Mouse (Mus musculus) kidney, embryonic 16.5 days (tissue): ENCODE measurements around the gene Sipa1l3. TPM values are rescaled to one million over a fixed set of nuclear protein-coding genes. Genes with fewer than 3 reads are reported as not detected.

Source experiments
- ATAC-seq: fragments of 200-750 bp; cut with Nextera tagmentation; 2 replicates; pipeline ENCODE4 v1.8.0; 2017; ENCODE audit warnings: moderate TSS enrichment; ENCODE audit not compliant: low FRiP score, low TSS enrichment
- H3K27ac ChIP-seq: fragments of 300-500 bp; sonication (generic); 2 replicates; pipeline ENCODE4 v1.5.1; 2014; ENCODE audit warnings: low read length
- H3K27me3 ChIP-seq: fragments of 300-500 bp; sonication (generic); 2 replicates; pipeline ENCODE4 v1.6.1; 2014; ENCODE audit warnings: low read length, control low read depth, mixed read lengths; ENCODE audit not compliant: insufficient read depth
- H3K36me3 ChIP-seq: fragments of 300-500 bp; sonication (generic); 2 replicates; pipeline ENCODE4 v1.6.1; 2014; ENCODE audit warnings: low read length, control low read depth, mixed read lengths; ENCODE audit not compliant: insufficient read depth
- H3K4me1 ChIP-seq: fragments of 300-500 bp; sonication (generic); 2 replicates; pipeline ENCODE4 v1.6.1; 2014; ENCODE audit warnings: low read length, control low read depth, mixed read lengths; ENCODE audit not compliant: insufficient read depth
- H3K4me2 ChIP-seq: fragments of 300-500 bp; sonication (generic); replicated peaks from 2 replicates; pipeline ENCODE4 v1.6.1; 2014; ENCODE audit warnings: low read depth, low read length
- H3K4me3 ChIP-seq: fragments of 300-500 bp; sonication (generic); 2 replicates; pipeline ENCODE4 v1.5.1; 2014; ENCODE audit warnings: mild to moderate bottlenecking, low read length
- H3K9ac ChIP-seq: fragments of 300-500 bp; sonication (generic); replicated peaks from 2 replicates; pipeline ENCODE4 v1.6.1; 2014; ENCODE audit warnings: low read length
- H3K9me3 ChIP-seq: fragments of 300-500 bp; sonication (generic); 2 replicates; pipeline ENCODE4 v1.6.1; 2016; ENCODE audit warnings: low read length, control low read depth
- WGBS: fragments of 180-500 bp; shearing (Covaris S2); extraction: QIAGEN DNeasy Blood & Tissue Kit; methylation state at CpG from one replicate; pipeline ENCODE4 v1.1.7; 2014; 5-methylcytosine and 5-hydroxymethylcytosine counted together
- polyA plus RNA-seq: library from polyadenylated mRNA; unstranded; fragments of >200 nt; fragmentation: Nextera tagmentation; extraction: Ambion mirVana; gene quantifications from 2 replicates; pipeline ENCODE4 v1.2.1, GENCODE M21; 2015

Sipa1l3 gene
- polyA plus RNA-seq, 1 experiment from 2014 or later: 15.8 TPM

GRCm38 (mm10) chr7:29385791-29386190, 132.7 kb downstream of the Sipa1l3 start:
- Histone ChIP-seq H3K9me3 (no peaks in the 10 kb centered on the region), H3K36me3 (peaks cover 29% of the 10 kb centered on the region; the same call in 1 of the 2 replicates), H3K4me1 (no peaks in the 10 kb centered on the region), H3K27ac (no peak overlapping the region), H3K27me3 (no peaks in the 10 kb centered on the region), H3K9ac (no peak overlapping the region), H3K4me3 (no peak overlapping the region), H3K4me2 (no peak overlapping the region)
- 91% methylated on average over 10 of the region's 10 CpGs for WGBS
- no peak for ATAC-seq

GRCm38 (mm10) chr7:29383255-29383654, 135.2 kb downstream of the Sipa1l3 start:
- Histone ChIP-seq H3K4me1 (no peaks in the 10 kb centered on the region), H3K27me3 (no peaks in the 10 kb centered on the region), H3K9ac (no peak overlapping the region), H3K36me3 (peaks cover 40% of the 10 kb centered on the region; the same call in 1 of the 2 replicates), H3K4me3 (no peak overlapping the region), H3K9me3 (no peaks in the 10 kb centered on the region), H3K4me2 (no peak overlapping the region), H3K27ac (no peak overlapping the region)
- 22% methylated on average over 10 of the region's 10 CpGs for WGBS
- peak; percentile 74 for ATAC-seq

GRCm38 (mm10) chr7:29381466-29382040, 136.9 kb downstream of the Sipa1l3 start:
- 90% methylated on average over 7 of the region's 7 CpGs for WGBS
- Histone ChIP-seq H3K9ac (no peak overlapping the region), H3K4me3 (no peak overlapping the region), H3K4me2 (no peak overlapping the region), H3K4me1 (no peaks in the 10 kb centered on the region), H3K36me3 (peaks cover 38% of the 10 kb centered on the region), H3K9me3 (no peaks in the 10 kb centered on the region), H3K27me3 (no peaks in the 10 kb centered on the region), H3K27ac (no peak overlapping the region)
- no peak for ATAC-seq

GRCm38 (mm10) chr7:29374054-29374453, 144.4 kb downstream of the Sipa1l3 start:
- H3K4me1 ChIP-seq: no peaks in the 10 kb centered on the region
- no peak overlapping the region for H3K9ac ChIP-seq
- H3K4me2 ChIP-seq: no peak overlapping the region
- peaks cover 28% of the 10 kb centered on the region for H3K36me3 ChIP-seq
- no peaks in the 10 kb centered on the region for H3K9me3 ChIP-seq
- 77% methylated on average over 6 of the region's 6 CpGs for WGBS
- ATAC-seq: no peak
- H3K4me3 ChIP-seq: no peak overlapping the region
- no peak overlapping the region for H3K27ac ChIP-seq
- H3K27me3 ChIP-seq: no peaks in the 10 kb centered on the region

- H3K9ac ChIP-seq: no peak overlapping the region
- H3K36me3 ChIP-seq: peaks cover 21% of the 10 kb centered on the region; the same call in 1 of the 2 replicates
- H3K4me1 ChIP-seq: no peaks in the 10 kb centered on the region
- H3K4me3 ChIP-seq: no peak overlapping the region
- H3K27me3 ChIP-seq: no peaks in the 10 kb centered on the region
- no peak for ATAC-seq
- WGBS: 86% methylated on average over 5 of the region's 5 CpGs
- H3K9me3 ChIP-seq: no peaks in the 10 kb centered on the region
- no peak overlapping the region for H3K27ac ChIP-seq
- H3K4me2 ChIP-seq: no peak overlapping the region
Observed at GRCm38 (mm10) chr7:29372123-29372522, 146.3 kb downstream of the Sipa1l3 start.

- Histone ChIP-seq H3K36me3 (peaks cover 25% of the 10 kb centered on the region; the same call in 1 of the 2 replicates), H3K4me1 (no peaks in the 10 kb centered on the region), H3K9ac (no peak overlapping the region), H3K4me3 (no peak overlapping the region), H3K9me3 (no peaks in the 10 kb centered on the region), H3K4me2 (no peak overlapping the region), H3K27ac (no peak overlapping the region), H3K27me3 (no peaks in the 10 kb centered on the region)
- no peak for ATAC-seq
- WGBS: 63% methylated on average over 6 of the region's 6 CpGs
Observed at GRCm38 (mm10) chr7:29370031-29370430, 148.4 kb downstream of the Sipa1l3 start.

- WGBS: 29% methylated on average over 5 of the region's 5 CpGs
- Histone ChIP-seq H3K27me3 (no peaks in the 10 kb centered on the region), H3K4me3 (no peak overlapping the region), H3K36me3 (peaks cover 23% of the 10 kb centered on the region; the same call in 1 of the 2 replicates), H3K4me2 (no peak overlapping the region), H3K9ac (no peak overlapping the region), H3K27ac (no peak overlapping the region), H3K9me3 (no peaks in the 10 kb centered on the region), H3K4me1 (no peaks in the 10 kb centered on the region)
- no peak for ATAC-seq
Observed at GRCm38 (mm10) chr7:29368004-29368320, 150.5 kb downstream of the Sipa1l3 start.

- Histone ChIP-seq H3K9ac (no peak overlapping the region), H3K4me1 (no peaks in the 10 kb centered on the region), H3K36me3 (peaks cover 23% of the 10 kb centered on the region; the same call in 1 of the 2 replicates), H3K9me3 (no peaks in the 10 kb centered on the region), H3K4me2 (no peak overlapping the region), H3K4me3 (no peak overlapping the region), H3K27ac (no peak overlapping the region), H3K27me3 (no peaks in the 10 kb centered on the region)
- no peak for ATAC-seq
- WGBS: 78% methylated on average over 13 of the region's 13 CpGs
Observed at GRCm38 (mm10) chr7:29367166-29368003, 151.1 kb downstream of the Sipa1l3 start.

GRCm38 (mm10) chr7:29364052-29364451, 154.4 kb downstream of the Sipa1l3 start:
- peaks cover 18% of the 10 kb centered on the region; the same call in 1 of the 2 replicates for H3K36me3 ChIP-seq
- ATAC-seq: no peak
- H3K9me3 ChIP-seq: no peaks in the 10 kb centered on the region
- H3K27ac ChIP-seq: no peak overlapping the region
- no peaks in the 10 kb centered on the region for H3K4me1 ChIP-seq
- 29% methylated on average over 4 of the region's 4 CpGs for WGBS
- H3K27me3 ChIP-seq: no peaks in the 10 kb centered on the region
- H3K4me2 ChIP-seq: no peak overlapping the region
- H3K4me3 ChIP-seq: no peak overlapping the region
- no peak overlapping the region for H3K9ac ChIP-seq

- Histone ChIP-seq H3K9ac (no peak overlapping the region), H3K27me3 (no peaks in the 10 kb centered on the region), H3K4me3 (no peak overlapping the region), H3K36me3 (peaks cover 33% of the 10 kb centered on the region), H3K4me2 (no peak overlapping the region), H3K27ac (no peak overlapping the region), H3K9me3 (no peaks in the 10 kb centered on the region), H3K4me1 (no peaks in the 10 kb centered on the region)
- 93% methylated on average over 13 of the region's 13 CpGs for WGBS
- ATAC-seq: no peak
Observed at GRCm38 (mm10) chr7:29361497-29361896, 156.9 kb downstream of the Sipa1l3 start.
